Mouse (Mus musculus): ENCODE results near the gene Sec24a. TPM values are rescaled to one million over a fixed set of nuclear protein-coding genes. Genes with fewer than 3 reads are reported as not detected.

Sec24a gene
- polyA plus RNA-seq (2015; fragmentation: Nextera tagmentation; extraction: Ambion mirVana): 11.8 and 14.6 TPM in 2 replicates

- H3K36me3 ChIP-seq (ENCODE audit: control insufficient read depth, insufficient read depth): no peaks in the 10 kb centered on the region
- peak; percentile 98 for ATAC-seq
- peak within 1 kb of the TSS; percentile 83 for H3K4me3 ChIP-seq (replicated peaks; ENCODE audit: low read length)
- H3K4me1 ChIP-seq (replicated peaks; ENCODE audit: control insufficient read depth, insufficient read depth, low read length): peaks cover 11% of the 10 kb centered on the region
- peaks cover 4% of the 10 kb centered on the region; the same call in 1 of the 2 replicates for H3K27me3 ChIP-seq (replicated peaks; ENCODE audit: control insufficient read depth, insufficient read depth, low read length)
- H3K9me3 ChIP-seq (ENCODE audit: control insufficient read depth, low read length): no peaks in the 10 kb centered on the region
- WGBS: 2% methylated on average over 30 of the region's 30 CpGs
- H3K27ac ChIP-seq (ENCODE audit: low read length): no peak within 1 kb of the TSS
- peak within 1 kb of the TSS; percentile 98 for H3K4me2 ChIP-seq (ENCODE audit: low read length)
- H3K9ac ChIP-seq (replicated peaks; ENCODE audit: low read depth, low read length): peak within 1 kb of the TSS; percentile 84
Observed at GRCm38 (mm10) chr11:51763213-51763907, at the start of gene Sec24a, which contains the start of gene Sar1b. Sec24a (minus strand) TSS chr11:51763634. Sar1b (plus strand) TSS chr11:51763687.

DNA sequence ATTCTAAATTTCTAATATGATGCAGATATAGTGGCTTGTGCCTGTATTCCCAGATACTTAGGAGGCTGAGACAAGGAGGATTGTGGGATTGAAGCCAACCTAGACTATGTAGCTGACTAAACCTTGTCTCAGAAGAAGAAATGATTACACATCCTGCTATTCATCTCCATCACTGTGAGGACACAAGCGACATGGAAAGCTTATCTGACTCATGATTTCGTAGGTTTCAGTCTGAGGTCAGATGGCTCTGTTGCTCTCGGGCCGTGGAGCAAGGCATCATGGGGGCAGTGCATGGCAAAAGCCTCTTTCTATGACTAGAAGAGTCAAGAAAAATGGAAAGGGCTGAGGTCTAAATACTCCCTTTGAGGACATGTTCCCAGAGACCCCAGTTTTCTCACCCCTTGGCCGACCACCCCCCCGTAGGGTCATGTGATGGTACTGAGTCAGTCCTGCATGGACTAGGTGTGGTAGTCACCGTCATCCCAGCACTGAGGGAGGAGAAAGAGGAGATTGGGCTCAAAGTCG, 48.6 kb upstream of the Sec24a start:
- H3K27me3 ChIP-seq (replicated peaks; ENCODE audit: control insufficient read depth, insufficient read depth, low read length): no peaks in the 10 kb centered on the region
- WGBS: 90% methylated on average over 8 of the region's 8 CpGs
- H3K4me2 ChIP-seq (ENCODE audit: low read length): no peak overlapping the region
- H3K9ac ChIP-seq (replicated peaks; ENCODE audit: low read depth, low read length): no peak overlapping the region
- H3K27ac ChIP-seq (ENCODE audit: low read length): no peak overlapping the region
- H3K4me1 ChIP-seq (replicated peaks; ENCODE audit: control insufficient read depth, insufficient read depth, low read length): no peaks in the 10 kb centered on the region
- H3K4me3 ChIP-seq (replicated peaks; ENCODE audit: low read length): no peak overlapping the region
- no peaks in the 10 kb centered on the region for H3K36me3 ChIP-seq (ENCODE audit: control insufficient read depth, insufficient read depth)
- H3K9me3 ChIP-seq (ENCODE audit: control insufficient read depth, low read length): no peaks in the 10 kb centered on the region
- no peak for ATAC-seq

GRCm38 (mm10) chr11:51811230-51811629, 47.8 kb upstream of the Sec24a start:
- no peak overlapping the region for H3K4me3 ChIP-seq (replicated peaks; ENCODE audit: low read length)
- H3K9ac ChIP-seq (replicated peaks; ENCODE audit: low read depth, low read length): no peak overlapping the region
- no peak overlapping the region for H3K27ac ChIP-seq (ENCODE audit: low read length)
- no peaks in the 10 kb centered on the region for H3K36me3 ChIP-seq (ENCODE audit: control insufficient read depth, insufficient read depth)
- H3K27me3 ChIP-seq (replicated peaks; ENCODE audit: control insufficient read depth, insufficient read depth, low read length): no peaks in the 10 kb centered on the region
- 85% methylated on average over 4 of the region's 4 CpGs for WGBS
- H3K4me2 ChIP-seq (ENCODE audit: low read length): no peak overlapping the region
- H3K9me3 ChIP-seq (ENCODE audit: control insufficient read depth, low read length): no peaks in the 10 kb centered on the region
- no peak for ATAC-seq
- H3K4me1 ChIP-seq (replicated peaks; ENCODE audit: control insufficient read depth, insufficient read depth, low read length): no peaks in the 10 kb centered on the region

GRCm38 (mm10) chr11:51809632-51810224, 46.3 kb upstream of the Sec24a start:
- Histone ChIP-seq H3K4me1 (replicated peaks; ENCODE audit: control insufficient read depth, insufficient read depth, low read length) (peaks cover 4% of the 10 kb centered on the region), H3K4me2 (ENCODE audit: low read length) (no peak overlapping the region), H3K9ac (replicated peaks; ENCODE audit: low read depth, low read length) (no peak overlapping the region), H3K9me3 (ENCODE audit: control insufficient read depth, low read length) (no peaks in the 10 kb centered on the region), H3K27ac (ENCODE audit: low read length) (no peak overlapping the region), H3K4me3 (replicated peaks; ENCODE audit: low read length) (no peak overlapping the region), H3K27me3 (replicated peaks; ENCODE audit: control insufficient read depth, insufficient read depth, low read length) (no peaks in the 10 kb centered on the region), H3K36me3 (ENCODE audit: control insufficient read depth, insufficient read depth) (no peaks in the 10 kb centered on the region)
- ATAC-seq: 0 out of 2 replicates have a peak, but pooled peaks have one; percentile 35
- 56% methylated on average over 6 of the region's 6 CpGs for WGBS

GRCm38 (mm10) chr11:51807108-51807879, 43.9 kb upstream of the Sec24a start:
- 59% methylated on average over 13 of the region's 13 CpGs for WGBS
- no peak overlapping the region for H3K9ac ChIP-seq (replicated peaks; ENCODE audit: low read depth, low read length)
- ATAC-seq: no peak

GRCm38 (mm10) chr11:51805221-51805981, 42.0 kb upstream of the Sec24a start:
- Histone ChIP-seq H3K27me3 (replicated peaks; ENCODE audit: control insufficient read depth, insufficient read depth, low read length) (no peaks in the 10 kb centered on the region), H3K9ac (replicated peaks; ENCODE audit: low read depth, low read length) (peak overlapping the region; percentile 57), H3K4me2 (ENCODE audit: low read length) (peak overlapping the region; percentile 79), H3K4me1 (replicated peaks; ENCODE audit: control insufficient read depth, insufficient read depth, low read length) (peaks cover 4% of the 10 kb centered on the region), H3K4me3 (replicated peaks; ENCODE audit: low read length) (peak overlapping the region; percentile 52), H3K27ac (ENCODE audit: low read length) (peak overlapping the region; percentile 38; the same call in 1 of the 2 replicates), H3K36me3 (ENCODE audit: control insufficient read depth, insufficient read depth) (no peaks in the 10 kb centered on the region), H3K9me3 (ENCODE audit: control insufficient read depth, low read length) (no peaks in the 10 kb centered on the region)
- peak; percentile 92 for ATAC-seq
- WGBS: 19% methylated on average over 17 of the region's 17 CpGs

More at GRCm38 (mm10) chr11:51807108-51807879, 43.9 kb upstream of the Sec24a start:
- H3K4me3 ChIP-seq (replicated peaks; ENCODE audit: low read length): no peak overlapping the region
- H3K9me3 ChIP-seq (ENCODE audit: control insufficient read depth, low read length): no peaks in the 10 kb centered on the region
- H3K4me2 ChIP-seq (ENCODE audit: low read length): no peak overlapping the region
- no peak overlapping the region for H3K27ac ChIP-seq (ENCODE audit: low read length)
- H3K36me3 ChIP-seq (ENCODE audit: control insufficient read depth, insufficient read depth): no peaks in the 10 kb centered on the region
- peaks cover 4% of the 10 kb centered on the region for H3K4me1 ChIP-seq (replicated peaks; ENCODE audit: control insufficient read depth, insufficient read depth, low read length)
- no peaks in the 10 kb centered on the region for H3K27me3 ChIP-seq (replicated peaks; ENCODE audit: control insufficient read depth, insufficient read depth, low read length)

DNA sequence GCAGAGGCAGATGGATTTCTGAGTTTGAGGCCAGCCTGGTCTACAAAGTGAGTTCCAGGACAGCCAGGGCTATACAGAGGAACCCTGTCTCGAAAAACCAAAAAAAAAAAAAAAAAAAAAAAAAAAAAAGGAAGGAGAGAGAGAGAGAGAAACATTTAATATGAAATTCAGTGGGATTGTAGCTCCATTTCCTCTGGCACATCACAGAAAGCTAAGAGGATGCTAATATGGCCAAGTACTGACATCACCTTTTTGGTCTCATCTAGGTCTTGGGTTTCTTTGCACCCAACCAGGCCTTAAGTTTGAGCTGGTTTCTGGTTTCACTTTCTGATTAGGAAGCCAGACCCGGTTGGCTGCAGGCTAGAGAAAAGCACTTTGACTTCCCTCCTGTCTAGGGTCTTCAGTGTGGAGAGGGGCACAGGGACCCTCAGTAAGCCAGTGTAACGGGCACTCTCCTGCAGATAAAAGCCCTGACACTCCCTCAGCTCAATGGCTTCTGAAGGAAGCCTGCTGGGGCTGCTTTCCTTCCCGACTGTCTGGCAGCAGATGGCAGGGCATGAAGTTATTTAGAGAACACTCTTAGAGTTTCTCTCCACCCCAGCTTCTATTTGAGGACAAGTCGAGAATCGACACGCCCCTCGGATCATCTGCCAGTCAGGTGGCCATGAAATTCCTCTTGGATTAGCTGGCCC, 37.3 kb upstream of the Sec24a start:
- no peak overlapping the region for H3K9ac ChIP-seq (replicated peaks; ENCODE audit: low read depth, low read length)
- H3K27ac ChIP-seq (ENCODE audit: low read length): no peak overlapping the region
- peaks cover 4% of the 10 kb centered on the region for H3K4me1 ChIP-seq (replicated peaks; ENCODE audit: control insufficient read depth, insufficient read depth, low read length)
- no peak overlapping the region for H3K4me3 ChIP-seq (replicated peaks; ENCODE audit: low read length)
- H3K27me3 ChIP-seq (replicated peaks; ENCODE audit: control insufficient read depth, insufficient read depth, low read length): no peaks in the 10 kb centered on the region
- 46% methylated on average over 7 of the region's 8 CpGs for WGBS
- no peaks in the 10 kb centered on the region for H3K9me3 ChIP-seq (ENCODE audit: control insufficient read depth, low read length)
- no peak for ATAC-seq
- H3K36me3 ChIP-seq (ENCODE audit: control insufficient read depth, insufficient read depth): no peaks in the 10 kb centered on the region
- H3K4me2 ChIP-seq (ENCODE audit: low read length): no peak overlapping the region

GRCm38 (mm10) chr11:51796272-51796671, 32.8 kb upstream of the Sec24a start:
- Histone ChIP-seq H3K4me1 (replicated peaks; ENCODE audit: control insufficient read depth, insufficient read depth, low read length) (no peaks in the 10 kb centered on the region), H3K9me3 (ENCODE audit: control insufficient read depth, low read length) (no peaks in the 10 kb centered on the region), H3K36me3 (ENCODE audit: control insufficient read depth, insufficient read depth) (peaks cover 6% of the 10 kb centered on the region; the same call in 1 of the 2 replicates), H3K9ac (replicated peaks; ENCODE audit: low read depth, low read length) (no peak overlapping the region), H3K27me3 (replicated peaks; ENCODE audit: control insufficient read depth, insufficient read depth, low read length) (no peaks in the 10 kb centered on the region), H3K4me3 (replicated peaks; ENCODE audit: low read length) (no peak overlapping the region), H3K27ac (ENCODE audit: low read length) (no peak overlapping the region), H3K4me2 (ENCODE audit: low read length) (no peak overlapping the region)
- no peak for ATAC-seq
- 86% methylated on average over 4 of the region's 4 CpGs for WGBS
